Mouse (Mus musculus) v-Abl transformed pro-B cells (cell line): Measurements from ENCODE around the gene Emc6.

Experiments
- in situ Hi-C, 2 experiments: fragments of 400-800 bp; cut with MboI; formaldehyde crosslinking; loops; one replicate each; pipeline ENCODE4 v1.15.1; 2025; ENCODE audit not compliant: unreplicated experiment in 2 of 2

The Emc6 gene

DNA sequence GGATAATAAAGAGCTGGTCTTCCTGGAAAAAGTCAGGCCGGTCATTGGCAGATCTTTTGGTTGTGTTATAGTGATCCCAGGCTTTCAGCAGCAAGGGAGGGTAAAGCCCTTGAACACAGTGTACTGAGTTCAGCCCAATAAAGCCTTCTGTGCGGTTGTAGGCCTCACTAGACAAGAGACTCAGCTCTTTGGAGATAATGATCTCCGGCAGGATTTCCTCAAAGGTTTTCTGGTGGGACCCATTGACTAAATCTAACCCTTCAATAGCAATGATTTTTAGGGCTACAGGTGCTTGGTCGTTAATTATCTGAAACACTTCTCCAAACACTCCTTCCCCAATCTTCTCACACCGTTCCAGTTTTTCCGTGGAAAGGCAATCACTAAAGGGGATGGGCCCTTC lies 40.2 kb downstream of the Emc6 start:
- in situ Hi-C loops, result loop anchor here in 1 of 2 experiments (5.0 to 25.0 kb wide), 2 partner anchors 36 to 1401 kb away; no protein-coding TSS in a partner anchor

DNA sequence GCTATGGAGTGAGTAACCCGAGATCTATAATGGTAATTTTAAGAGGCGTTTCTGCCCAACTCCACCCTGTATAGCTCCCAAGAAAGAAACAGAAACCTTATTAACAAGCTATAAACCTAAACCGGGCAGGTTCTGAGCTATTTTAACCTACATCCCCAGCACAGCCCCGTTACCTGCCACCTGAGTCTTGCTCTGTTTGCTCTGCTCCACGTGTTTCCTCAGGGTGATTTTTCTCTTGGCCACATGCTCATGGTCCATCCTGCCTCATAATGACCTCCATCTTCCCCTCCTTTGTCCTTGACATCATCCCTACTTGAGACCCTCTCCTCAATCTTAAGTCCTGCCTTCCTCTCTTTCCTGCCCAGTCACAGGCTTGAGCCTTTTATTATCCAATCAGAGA lies 42.6 kb downstream of the Emc6 start:
- in situ Hi-C loops, result loop anchor here in 1 of 2 experiments (25.0 kb wide), 1 partner anchor 1403 kb away; no protein-coding TSS in a partner anchor

DNA sequence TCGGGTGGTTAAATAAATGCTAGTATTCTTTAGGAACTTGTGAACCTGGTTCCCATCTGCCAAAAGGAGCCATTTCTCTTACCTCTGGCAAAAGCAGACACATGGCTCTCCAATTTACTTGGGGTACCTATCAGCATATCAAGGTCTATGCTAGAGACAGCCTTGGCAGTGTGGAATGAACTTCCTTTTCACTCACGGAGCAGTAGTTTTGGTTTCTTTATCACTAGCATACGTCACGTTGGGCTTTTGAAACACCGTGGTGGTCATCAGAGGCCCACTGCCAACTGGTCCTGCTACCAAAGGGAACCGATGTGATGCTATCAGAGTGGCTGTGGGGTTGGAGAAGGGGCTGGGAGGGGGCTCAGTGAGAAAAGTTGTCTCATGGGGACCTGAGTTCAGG lies 43.8 kb downstream of the Emc6 start:
- in situ Hi-C loops, result loop anchor here in 1 of 2 experiments (25.0 kb wide), 1 partner anchor 1404 kb away; no protein-coding TSS in a partner anchor

DNA sequence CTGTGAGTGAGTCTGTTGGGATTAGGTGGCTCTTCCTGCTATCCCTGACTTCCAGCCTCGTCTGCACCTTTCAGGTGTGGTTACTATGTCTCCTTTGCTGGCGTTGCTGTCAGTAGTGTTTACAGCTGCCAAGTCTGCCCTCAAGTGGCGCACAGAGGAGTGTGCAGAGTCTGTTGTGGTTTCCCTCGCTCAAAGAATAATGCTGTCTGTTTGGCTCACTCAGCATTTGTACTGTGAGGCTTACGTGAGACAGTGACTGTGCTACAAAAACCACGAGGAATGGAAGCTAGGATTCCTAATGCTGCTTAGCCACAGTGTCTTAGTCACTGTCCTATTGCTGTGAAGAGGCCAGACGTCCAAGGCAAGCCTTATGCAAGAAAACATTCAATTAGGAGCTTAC lies 45.8 kb downstream of the Emc6 start:
- in situ Hi-C loops, result loop anchor here in 1 of 2 experiments (25.0 kb wide), 1 partner anchor 1406 kb away; no protein-coding TSS in a partner anchor

DNA sequence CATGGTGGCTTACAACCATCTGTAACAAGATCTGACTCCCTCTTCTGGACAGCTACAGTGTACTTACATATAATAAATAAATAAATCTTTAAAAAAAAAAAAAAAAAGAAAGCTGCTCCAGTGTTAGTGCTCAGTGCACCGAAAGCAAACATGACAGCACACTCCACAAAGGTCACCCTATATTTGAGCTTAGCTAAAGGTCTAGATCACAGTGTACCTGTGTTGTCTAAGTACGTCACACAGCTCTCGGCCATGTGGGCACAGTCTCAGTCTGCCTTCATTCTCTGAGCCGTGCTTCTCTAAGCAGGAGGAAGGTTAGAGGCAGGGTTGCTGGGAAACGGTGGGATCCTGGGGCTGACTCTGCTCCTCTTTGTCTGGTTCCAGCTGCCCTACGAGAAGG lies 50.3 kb downstream of the Emc6 start:
- in situ Hi-C loops, result loop anchor here in 1 of 2 experiments (25.0 kb wide), 1 partner anchor 1411 kb away; no protein-coding TSS in a partner anchor
